Mouse (Mus musculus): ENCODE data around the gene Pip5kl1.

Pip5kl1 gene

GRCm38 (mm10) chr2:32620682-32621516, 46.3 kb downstream of the Pip5kl1 start:
- peak; percentile 42 for DNase-seq

- DNase-seq: no peak
Observed at GRCm38 (mm10) chr2:32621517-32621859, 46.9 kb downstream of the Pip5kl1 start, which contains the start of gene Ak1. TSS of gene Ak1 (plus strand) at chr2:32621758.

- DNase-seq: no peak
Observed at GRCm38 (mm10) chr2:32624111-32624748, 49.6 kb downstream of the Pip5kl1 start.

- peak; percentile 62 for DNase-seq
Observed at GRCm38 (mm10) chr2:32625212-32625872, 50.7 kb downstream of the Pip5kl1 start.

GRCm38 (mm10) chr2:32625873-32626694, 51.5 kb downstream of the Pip5kl1 start:
- no peak for DNase-seq

GRCm38 (mm10) chr2:32627266-32628043, 52.9 kb downstream of the Pip5kl1 start:
- DNase-seq: no peak

- DNase-seq: no peak
Observed at GRCm38 (mm10) chr2:32628044-32628550, 53.5 kb downstream of the Pip5kl1 start.

- no peak for DNase-seq
Observed at GRCm38 (mm10) chr2:32628729-32629128, 54.1 kb downstream of the Pip5kl1 start.

- DNase-seq: no peak
Observed at GRCm38 (mm10) chr2:32629276-32629976, 54.8 kb downstream of the Pip5kl1 start.

GRCm38 (mm10) chr2:32630036-32630435, 55.4 kb downstream of the Pip5kl1 start:
- no peak for DNase-seq

GRCm38 (mm10) chr2:32631046-32631445, 56.4 kb downstream of the Pip5kl1 start:
- no peak for DNase-seq

GRCm38 (mm10) chr2:32631737-32632394, 57.3 kb downstream of the Pip5kl1 start:
- DNase-seq: peak; percentile 81

Measured in liver (tissue).